Mouse (Mus musculus) hindbrain, embryonic 16.5 days (tissue): ENCODE measurements around the gene Tnxb. TPM values are rescaled to one million over a fixed set of nuclear protein-coding genes. Genes with fewer than 3 reads are reported as not detected.
A peak's percentile ranks its signal among the peaks of the same experiment; 100 is the strongest.

Experiments used
- ATAC-seq: fragments of 200-750 bp; cut with Nextera tagmentation; 2 replicates; pipeline ENCODE4 v1.8.0; 2017; ENCODE audit warnings: moderate TSS enrichment, moderate library complexity
- H3K27ac ChIP-seq: fragments of 300-500 bp; sonication (generic); 2 replicates; pipeline ENCODE4 v1.5.1; 2014; ENCODE audit warnings: low read depth, mild to moderate bottlenecking, control low read depth, low read length, moderate library complexity
- H3K27me3 ChIP-seq: fragments of 300-500 bp; sonication (generic); replicated peaks from 2 replicates; pipeline ENCODE4 v1.6.1; 2014; ENCODE audit warnings: low read length; ENCODE audit not compliant: control insufficient read depth, insufficient read depth
- H3K36me3 ChIP-seq: fragments of 300-500 bp; sonication (generic); 2 replicates; pipeline ENCODE4 v1.6.1; 2014; ENCODE audit warnings: mild to moderate bottlenecking, low read length, moderate library complexity, mixed read lengths; ENCODE audit not compliant: control insufficient read depth, insufficient read depth
- H3K4me1 ChIP-seq: fragments of 300-500 bp; sonication (generic); 2 replicates; pipeline ENCODE4 v1.6.1; 2014; ENCODE audit warnings: low read depth, low read length; ENCODE audit not compliant: control insufficient read depth, insufficient read depth
- H3K4me2 ChIP-seq: fragments of 300-500 bp; sonication (generic); 2 replicates; pipeline ENCODE4 v1.6.1; 2014; ENCODE audit warnings: mild to moderate bottlenecking, low read length, control low read depth, moderate library complexity
- H3K4me3 ChIP-seq: fragments of 300-500 bp; sonication (generic); 2 replicates; pipeline ENCODE4 v1.5.1; 2014; ENCODE audit warnings: mild to moderate bottlenecking, low read length, control low read depth, moderate library complexity
- H3K9ac ChIP-seq: fragments of 300-500 bp; sonication (generic); 2 replicates; pipeline ENCODE4 v1.6.1; 2014; ENCODE audit warnings: low read depth, mild to moderate bottlenecking, control low read depth, low read length, moderate library complexity
- H3K9me3 ChIP-seq: fragments of 300-500 bp; sonication (generic); 2 replicates; pipeline ENCODE4 v1.6.1; 2014; ENCODE audit warnings: mild to moderate bottlenecking, low read length, moderate library complexity; ENCODE audit not compliant: control insufficient read depth
- WGBS: fragments of 180-500 bp; shearing (Covaris S2); extraction: QIAGEN DNeasy Blood & Tissue Kit; methylation state at CpG from one replicate; pipeline ENCODE4 v1.1.7; 2014; 5-methylcytosine and 5-hydroxymethylcytosine counted together
- polyA plus RNA-seq: library from polyadenylated mRNA; unstranded; fragments of >200 nt; fragmentation: Nextera tagmentation; extraction: Ambion mirVana; gene quantifications from 2 replicates; pipeline ENCODE4 v1.2.1, GENCODE M21; 2015

Gene Tnxb
- polyA plus RNA-seq, 1 experiment from 2014 or later: 0.30 TPM

GRCm38 (mm10) chr17:34628644-34628967, 41.7 kb upstream of the Tnxb start:
- Histone ChIP-seq H3K27me3 (peaks cover 3% of the 10 kb centered on the region; the same call in 1 of the 2 replicates), H3K9ac (peak overlapping the region; percentile 61), H3K9me3 (no peaks in the 10 kb centered on the region), H3K4me1 (peaks cover 45% of the 10 kb centered on the region), H3K4me2 (peak overlapping the region; percentile 84), H3K4me3 (peak overlapping the region; percentile 62), H3K36me3 (0 out of 2 replicates have a peak, but pooled peaks cover under 1% of the 10 kb centered on the region), H3K27ac (peak overlapping the region; percentile 55)
- ATAC-seq: no peak
- 24% methylated on average over 5 of the region's 5 CpGs for WGBS

- peak within 1 kb of the TSS; percentile 62 for H3K4me3 ChIP-seq
- peak within 1 kb of the TSS; percentile 84 for H3K4me2 ChIP-seq
- peak; percentile 51 for ATAC-seq
- 2% methylated on average over 16 of the region's 16 CpGs for WGBS
- peaks cover 45% of the 10 kb centered on the region for H3K4me1 ChIP-seq
- H3K9me3 ChIP-seq: no peaks in the 10 kb centered on the region
- H3K9ac ChIP-seq: peak within 1 kb of the TSS; percentile 76
- peaks cover 3% of the 10 kb centered on the region; the same call in 1 of the 2 replicates for H3K27me3 ChIP-seq
- no peaks in the 10 kb centered on the region for H3K36me3 ChIP-seq
- H3K27ac ChIP-seq: peak within 1 kb of the TSS; percentile 95
Measured at GRCm38 (mm10) chr17:34629221-34629751, 41.0 kb upstream of the Tnxb start, which contains the start of gene Prrt1. Gene Prrt1, plus strand, starts transcription at chr17:34629533.

GRCm38 (mm10) chr17:34629796-34630603, 40.3 kb upstream of the Tnxb start:
- H3K4me3 ChIP-seq: peak overlapping the region; percentile 62
- peak overlapping the region; percentile 84 for H3K4me2 ChIP-seq
- peak overlapping the region; percentile 65 for H3K9ac ChIP-seq
- no peaks in the 10 kb centered on the region for H3K36me3 ChIP-seq
- 17% methylated on average over 12 of the region's 12 CpGs for WGBS
- peaks cover 45% of the 10 kb centered on the region for H3K4me1 ChIP-seq
- H3K27ac ChIP-seq: peak overlapping the region; percentile 19; the same call in 1 of the 2 replicates
- no peak for ATAC-seq
- H3K9me3 ChIP-seq: no peaks in the 10 kb centered on the region
- H3K27me3 ChIP-seq: peaks cover 3% of the 10 kb centered on the region; the same call in 1 of the 2 replicates

GRCm38 (mm10) chr17:34630761-34631301, 39.5 kb upstream of the Tnxb start:
- WGBS: 3% methylated on average over 43 of the region's 48 CpGs
- Histone ChIP-seq H3K4me3 (peak overlapping the region; percentile 62), H3K4me2 (peak overlapping the region; percentile 84), H3K27me3 (peaks cover 3% of the 10 kb centered on the region; the same call in 1 of the 2 replicates), H3K27ac (no peak overlapping the region), H3K36me3 (no peaks in the 10 kb centered on the region), H3K9ac (peak overlapping the region; percentile 65), H3K4me1 (peaks cover 45% of the 10 kb centered on the region), H3K9me3 (no peaks in the 10 kb centered on the region)
- no peak for ATAC-seq

GRCm38 (mm10) chr17:34631647-34632046, 38.7 kb upstream of the Tnxb start:
- Histone ChIP-seq H3K27ac (no peak overlapping the region), H3K9me3 (no peaks in the 10 kb centered on the region), H3K4me1 (peaks cover 39% of the 10 kb centered on the region), H3K9ac (peak overlapping the region; percentile 57), H3K27me3 (peaks cover 3% of the 10 kb centered on the region; the same call in 1 of the 2 replicates), H3K4me3 (peak overlapping the region; percentile 37), H3K36me3 (no peaks in the 10 kb centered on the region), H3K4me2 (peak overlapping the region; percentile 84)
- 3% methylated on average over 11 of the region's 12 CpGs for WGBS
- ATAC-seq: no peak

GRCm38 (mm10) chr17:34632261-34632691, 38.1 kb upstream of the Tnxb start:
- Histone ChIP-seq H3K27me3 (peaks cover 3% of the 10 kb centered on the region; the same call in 1 of the 2 replicates), H3K27ac (no peak overlapping the region), H3K4me3 (peak overlapping the region; percentile 37), H3K4me1 (peaks cover 39% of the 10 kb centered on the region), H3K4me2 (peak overlapping the region; percentile 84), H3K9ac (peak overlapping the region; percentile 57), H3K9me3 (no peaks in the 10 kb centered on the region), H3K36me3 (no peaks in the 10 kb centered on the region)
- no peak for ATAC-seq
- 5% methylated on average over 26 of the region's 26 CpGs for WGBS

GRCm38 (mm10) chr17:34635671-34636070, 34.7 kb upstream of the Tnxb start:
- Histone ChIP-seq H3K9ac (no peak overlapping the region), H3K4me2 (no peak overlapping the region), H3K9me3 (no peaks in the 10 kb centered on the region), H3K27ac (no peak overlapping the region), H3K36me3 (no peaks in the 10 kb centered on the region), H3K4me3 (no peak overlapping the region), H3K4me1 (peaks cover 14% of the 10 kb centered on the region), H3K27me3 (peaks cover 3% of the 10 kb centered on the region; the same call in 1 of the 2 replicates)
- WGBS: 69% methylated on average over 2 of the region's 2 CpGs
- no peak for ATAC-seq

- Histone ChIP-seq H3K27me3 (no peaks in the 10 kb centered on the region), H3K27ac (no peak overlapping the region), H3K4me3 (no peak overlapping the region), H3K9ac (no peak overlapping the region), H3K4me2 (no peak overlapping the region), H3K36me3 (no peaks in the 10 kb centered on the region), H3K9me3 (no peaks in the 10 kb centered on the region), H3K4me1 (peaks cover 4% of the 10 kb centered on the region; the same call in 1 of the 2 replicates)
- ATAC-seq: no peak
- WGBS: 65% methylated on average over 3 of the region's 3 CpGs
Measured at GRCm38 (mm10) chr17:34637459-34637858, 32.9 kb upstream of the Tnxb start.
